Mouse (Mus musculus) lung, adult 2 months (tissue): ENCODE data around the gene Fthl17b.

ENCODE experiments used
- CTCF ChIP-seq: fragments of 200-500 bp; IDR thresholded peaks from 2 replicates; pipeline ENCODE4 v1.5.1; 2011; ENCODE audit warnings: mild to moderate bottlenecking, low read length, control low read depth; ENCODE audit not compliant: insufficient read depth
- POLR2A ChIP-seq: fragments of 200-500 bp; IDR thresholded peaks from 2 replicates; pipeline ENCODE4 v1.6.1; 2011; ENCODE audit warnings: low read depth, mild to moderate bottlenecking, control low read depth, low read length, borderline replicate concordance; ENCODE audit errors: extremely low read depth

GRCm38 (mm10) chrX:8921813-8922607, 40.8 kb downstream of the Fthl17b start:
- TF ChIP-seq CTCF (peak; percentile 23; the same call in 1 of the 2 replicates), POLR2A (no peak)
